20 mouse cellular contexts compared by ENCODE assay signal in genomic region chr9:77759111-77759510, GRCm38 (mm10). TPM values are rescaled to one million over a fixed set of nuclear protein-coding genes. Genes with fewer than 3 reads are reported as not detected.
DNase-seq lines count a peak whose midpoint lies in the region; ATAC-seq and TF ChIP-seq lines count a peak whose summit lies in the region.
"Had no signal": no experiment of that assay in that cellular context is flagged by ENCODE, and none has a peak within 500 bp of the region (broad histone marks: within the 10 kb centered on the region; RNA-seq: fewer than 3 reads in every experiment).

No protein-coding gene starts in this region.

- no peak overlapping the region for H3K4me3 ChIP-seq in heart, embryonic 10.5 days
- no peak overlapping the region for H3K4me3 ChIP-seq in ES-Bruce4 (ENCODE audit: low read depth, low read length)
- no peak overlapping the region for H3K4me3 ChIP-seq in midbrain, embryonic 14.5 days (replicated peaks; ENCODE audit: low read depth, low read length)
- H3K4me3 ChIP-seq: embryonic facial prominence, embryonic 13.5 days; embryonic facial prominence, embryonic 15.5 days; forebrain, embryonic 10.5 days; forebrain, embryonic 12.5 days had no signal

- no peak for TF ChIP-seq POLR2A in ES-Bruce4 (IDR thresholded peaks at IDR 0.05; ENCODE audit: insufficient read depth, low read length)

- peak; percentile 65 for DNase-seq in heart, embryonic 10.5 days (ENCODE audit: low spot score)
- DNase-seq in heart, postnatal 4 days, result no peak
- DNase-seq in ES-CJ7 (ENCODE audit: low read depth, low spot score), result peak; percentile 86
- peak; percentile 87 for DNase-seq in ZHBTc4 (ENCODE audit: low read depth, low spot score)
- no peak for DNase-seq in lung, postnatal 14 days
- DNase-seq in midbrain, embryonic 14.5 days, result no peak
- DNase-seq: cerebellum, adult 11 months; cerebellum, adult 18-20 months; cerebellum, adult 8-10 months; cerebellum, adult 9-11 months; cerebellum, postnatal 14 days; cerebellum, postnatal 36 days; embryo, embryonic 11 days had no signal

- peaks cover 4% of the 10 kb centered on the region; the same call in 1 of the 2 replicates for H3K4me1 ChIP-seq in heart, embryonic 10.5 days
- peaks cover 4% of the 10 kb centered on the region for H3K4me1 ChIP-seq in ES-Bruce4 (ENCODE audit: control insufficient read depth, insufficient read depth, low read length)
- peaks cover 16% of the 10 kb centered on the region for H3K4me1 ChIP-seq in midbrain, embryonic 14.5 days (ENCODE audit: control insufficient read depth, insufficient read depth, low read length)

- no peak overlapping the region for H3K4me2 ChIP-seq in midbrain, embryonic 14.5 days (ENCODE audit: low read length)
- H3K4me2 ChIP-seq: embryonic facial prominence, embryonic 13.5 days; embryonic facial prominence, embryonic 15.5 days; forebrain, embryonic 12.5 days had no signal

- H3K9me3 ChIP-seq in heart, embryonic 10.5 days, result no peaks in the 10 kb centered on the region
- H3K9me3 ChIP-seq in ES-Bruce4 (replicated peaks; ENCODE audit: control insufficient read depth, insufficient read depth, low read length, poor library complexity, severe bottlenecking), result no peaks in the 10 kb centered on the region
- no peaks in the 10 kb centered on the region for H3K9me3 ChIP-seq in midbrain, embryonic 14.5 days (ENCODE audit: control insufficient read depth, low read length)
- H3K9me3 ChIP-seq: embryonic facial prominence, embryonic 13.5 days; embryonic facial prominence, embryonic 15.5 days; forebrain, embryonic 10.5 days; forebrain, embryonic 12.5 days had no signal

- ATAC-seq in midbrain, embryonic 14.5 days (ENCODE audit: low FRiP score, low TSS enrichment), result no peak
- ATAC-seq: forebrain, embryonic 14.5 days; forebrain, embryonic 16.5 days had no signal

- TF ChIP-seq CTCF in ES-Bruce4 (IDR thresholded peaks at IDR 0.05; ENCODE audit: low read depth, low read length), result no peak

- H3K27me3 ChIP-seq in heart, embryonic 10.5 days (ENCODE audit: insufficient read depth, poor library complexity, severe bottlenecking), result no peaks in the 10 kb centered on the region
- H3K27me3 ChIP-seq in ES-Bruce4 (ENCODE audit: control insufficient read depth, insufficient read depth, low read length, poor library complexity, severe bottlenecking), result no peaks in the 10 kb centered on the region
- H3K27me3 ChIP-seq in midbrain, embryonic 14.5 days (ENCODE audit: control insufficient read depth, insufficient read depth, low read length), result no peaks in the 10 kb centered on the region
- H3K27me3 ChIP-seq: embryonic facial prominence, embryonic 13.5 days; embryonic facial prominence, embryonic 15.5 days; forebrain, embryonic 12.5 days had no signal

- TF ChIP-seq EP300 in ES-Bruce4 (IDR thresholded peaks at IDR 0.05; ENCODE audit: insufficient read depth, low read depth, low read length), result peak; percentile 96

- no peak overlapping the region for H3K27ac ChIP-seq in heart, embryonic 10.5 days
- H3K27ac ChIP-seq in ES-Bruce4 (ENCODE audit: insufficient read depth, low read length), result peak overlapping the region; percentile 68
- H3K27ac ChIP-seq in midbrain, embryonic 14.5 days (replicated peaks; ENCODE audit: low read depth, low read length), result no peak overlapping the region
- H3K27ac ChIP-seq: embryonic facial prominence, embryonic 13.5 days; embryonic facial prominence, embryonic 15.5 days; forebrain, embryonic 10.5 days; forebrain, embryonic 12.5 days had no signal

- H3K9ac ChIP-seq in ES-Bruce4 (ENCODE audit: low read depth, poor library complexity, severe bottlenecking), result no peak overlapping the region
- no peak overlapping the region for H3K9ac ChIP-seq in midbrain, embryonic 14.5 days (replicated peaks; ENCODE audit: low read length)
- H3K9ac ChIP-seq: embryonic facial prominence, embryonic 15.5 days; forebrain, embryonic 12.5 days had no signal

- H3K36me3 ChIP-seq in heart, embryonic 10.5 days, result peaks cover 10% of the 10 kb centered on the region
- H3K36me3 ChIP-seq in ES-Bruce4 (ENCODE audit: control insufficient read depth, insufficient read depth, low read length, poor library complexity, severe bottlenecking), result peaks cover 27% of the 10 kb centered on the region
- no peaks in the 10 kb centered on the region for H3K36me3 ChIP-seq in midbrain, embryonic 14.5 days (ENCODE audit: control insufficient read depth, insufficient read depth, low read length)
- H3K36me3 ChIP-seq: embryonic facial prominence, embryonic 15.5 days had no signal

- 77% methylated on average over 6 of the region's 6 CpGs for WGBS in heart, embryonic 10.5 days
- 58% methylated on average over 6 of the region's 6 CpGs for WGBS in midbrain, embryonic 14.5 days

RNA-seq across cellular contexts. Expression of gene Gclc, which starts 4.8 kb away (rescaled TPM):
- 12.2 and 15.4 TPM in 2 replicates for polyA plus RNA-seq in heart, embryonic 10.5 days (2016; fragmentation: Nextera tagmentation; extraction: Ambion mirVana)
- 10 to 100 TPM; 12.0 to 12.4 TPM for total RNA-seq in heart, postnatal 4 days (2021)
- 50.5 and 53.1 TPM in 2 replicates for polyA plus RNA-seq in ES-Bruce4 (2011; ENCODE audit: insufficient read depth, insufficient read length, low read depth, missing spikeins)
- 19.6 and 24.5 TPM in 2 replicates for polyA plus RNA-seq in midbrain, embryonic 14.5 days (2014; fragmentation: Nextera tagmentation; extraction: Ambion mirVana)

Comparison
In these comparisons a context has a peak if more than half of its experiments do, and no peak if none do; other contexts are left out.
1. DNase-seq: peak in heart, embryonic 10.5 days (single experiment), ES-CJ7 (single experiment) and ZHBTc4 (single experiment); none in heart, postnatal 4 days (single experiment), lung, postnatal 14 days (single experiment) and midbrain, embryonic 14.5 days (single experiment).